Mouse (Mus musculus) brown adipose tissue, adult 24 weeks (tissue): ENCODE data around the gene Rtl8a. TPM values are rescaled to one million over a fixed set of nuclear protein-coding genes. Genes with fewer than 3 reads are reported as not detected.
A peak's percentile ranks its signal among the peaks of the same experiment; 100 is the strongest.
"Not testable (repeated sequence)": the region's sequence is repeated elsewhere in the genome, so short reads cannot be mapped to it uniquely, and the experiment has no call there.

Experiments used
- H3K27ac ChIP-seq: fragments of 200-500 bp; replicated peaks from 2 replicates; pipeline ENCODE4 v1.5.1; 2012; ENCODE audit warnings: low read depth, mild to moderate bottlenecking, low read length
- H3K4me1 ChIP-seq: fragments of 200-500 bp; 2 replicates; pipeline ENCODE4 v1.6.1; 2012; ENCODE audit warnings: low read length, mixed read lengths; ENCODE audit not compliant: control insufficient read depth, insufficient read depth, insufficient read length
- H3K4me3 ChIP-seq: fragments of 200-500 bp; 2 replicates; pipeline ENCODE4 v1.5.1; 2012; ENCODE audit warnings: low read depth, mild to moderate bottlenecking, low read length, moderate library complexity; ENCODE audit not compliant: insufficient read depth
- polyA plus RNA-seq: library from polyadenylated mRNA; stranded (reverse); fragments of >200 nt; gene quantifications from 2 replicates; pipeline ENCODE4 v1.2.4, GENCODE M21; 2012; ENCODE audit not compliant: missing spikeins, insufficient read depth, insufficient read length

The Rtl8a gene
- polyA plus RNA-seq = 42.4 and 42.7 TPM in 2 replicates

GRCm38 (mm10) chrX:53642980-53643961 lies at the start of gene Rtl8a:
Gene Rtl8a, minus strand, starts transcription at chrX:53643682.
- peak within 1 kb of the TSS; percentile 89 for H3K27ac ChIP-seq
- peak within 1 kb of the TSS; percentile 41 for H3K4me3 ChIP-seq
- not testable (repeated sequence) for H3K4me1 ChIP-seq

GRCm38 (mm10) chrX:53693141-53693540 lies 49.7 kb upstream of the Rtl8a start:
- Histone ChIP-seq H3K4me3 (no peak overlapping the region), H3K27ac (no peak overlapping the region)

GRCm38 (mm10) chrX:53692065-53692464 lies 48.6 kb upstream of the Rtl8a start:
- Histone ChIP-seq H3K4me1 (no peaks in the 10 kb centered on the region), H3K4me3 (no peak overlapping the region), H3K27ac (no peak overlapping the region)

More at GRCm38 (mm10) chrX:53693141-53693540, 49.7 kb upstream of the Rtl8a start:
- no peaks in the 10 kb centered on the region for H3K4me1 ChIP-seq

- H3K27ac ChIP-seq = not testable (repeated sequence)
Observed at GRCm38 (mm10) chrX:53684676-53685075, 41.2 kb upstream of the Rtl8a start.

GRCm38 (mm10) chrX:53682650-53683049 lies 39.2 kb upstream of the Rtl8a start:
- not testable (repeated sequence) for H3K4me3 ChIP-seq, H3K27ac ChIP-seq, H3K4me1 ChIP-seq

More at GRCm38 (mm10) chrX:53684676-53685075, 41.2 kb upstream of the Rtl8a start:
- not testable (repeated sequence) for H3K4me3 ChIP-seq, H3K4me1 ChIP-seq

GRCm38 (mm10) chrX:53676943-53677342 lies 33.5 kb upstream of the Rtl8a start:
- H3K4me1 ChIP-seq, H3K4me3 ChIP-seq, H3K27ac ChIP-seq: not testable (repeated sequence)

- H3K4me1 ChIP-seq = not testable (repeated sequence)
- Histone ChIP-seq H3K4me3 (peak overlapping the region; percentile 66), H3K27ac (peak overlapping the region; percentile 63; the same call in 1 of the 2 replicates)
Observed at GRCm38 (mm10) chrX:53670696-53671095, 27.2 kb upstream of the Rtl8a start.

- Histone ChIP-seq H3K27ac (peak within 1 kb of the TSS; percentile 63; the same call in 1 of the 2 replicates), H3K4me1 (no peaks in the 10 kb centered on the region), H3K4me3 (peak within 1 kb of the TSS; percentile 66)
Observed at GRCm38 (mm10) chrX:53670294-53670693, 26.8 kb upstream of the Rtl8a start, which contains the start of gene Rtl8b. Gene Rtl8b, minus strand, starts transcription at chrX:53670408.

- peak overlapping the region; percentile 66 for H3K4me3 ChIP-seq
- H3K27ac ChIP-seq, H3K4me1 ChIP-seq: not testable (repeated sequence)
Observed at GRCm38 (mm10) chrX:53669557-53670270, 26.2 kb upstream of the Rtl8a start.

GRCm38 (mm10) chrX:53652917-53653316 lies 9.4 kb upstream of the Rtl8a start:
- not testable (repeated sequence) for H3K4me1 ChIP-seq, H3K27ac ChIP-seq, H3K4me3 ChIP-seq

- Histone ChIP-seq H3K4me1 (no peaks in the 10 kb centered on the region), H3K27ac (0 out of 2 replicates have a peak overlapping the region, but pooled peaks have one; percentile 4), H3K4me3 (no peak overlapping the region)
Observed at GRCm38 (mm10) chrX:53645885-53646284, 2.4 kb upstream of the Rtl8a start.

GRCm38 (mm10) chrX:53642604-53642979 lies 890 bp downstream of the Rtl8a start:
- H3K4me3 ChIP-seq = peak overlapping the region; percentile 30; the same call in 1 of the 2 replicates
- not testable (repeated sequence) for H3K4me1 ChIP-seq, H3K27ac ChIP-seq

GRCm38 (mm10) chrX:53638107-53638506 lies 5.4 kb downstream of the Rtl8a start:
- not testable (repeated sequence) for H3K27ac ChIP-seq, H3K4me1 ChIP-seq, H3K4me3 ChIP-seq

GRCm38 (mm10) chrX:53611395-53611794 lies 32.1 kb downstream of the Rtl8a start:
- H3K4me1 ChIP-seq, H3K4me3 ChIP-seq: not testable (repeated sequence)
- peak overlapping the region; percentile 89 for H3K27ac ChIP-seq

GRCm38 (mm10) chrX:53610571-53610970 lies 32.9 kb downstream of the Rtl8a start:
- Histone ChIP-seq H3K27ac (no peak overlapping the region), H3K4me1 (no peaks in the 10 kb centered on the region), H3K4me3 (no peak overlapping the region)
